Comparison of ENCODE assay signal across 26 mouse cellular contexts in genomic region chr14:56057722-56058121, GRCm38 (mm10). TPM values are rescaled to one million over a fixed set of nuclear protein-coding genes. Genes with fewer than 3 reads are reported as not detected.
DNase-seq lines count a peak whose midpoint lies in the region; ATAC-seq and TF ChIP-seq lines count a peak whose summit lies in the region.
"Had no signal": no experiment of that assay in that cellular context is flagged by ENCODE, and none has a peak within 500 bp of the region (broad histone marks: within the 10 kb centered on the region; RNA-seq: fewer than 3 reads in every experiment).

No protein-coding gene starts in this region.

- TF ChIP-seq CTCF in MEL (IDR thresholded peaks at IDR 0.05 in 2 of 3, conservative IDR thresholded peaks at IDR 0.05 in 1 of 3; ENCODE audit: control insufficient read depth in 1 of 3, insufficient read depth in 1 of 3, low read depth in 2 of 3, low read length in 3 of 3, poor library complexity in 1 of 3, severe bottlenecking in 1 of 3) = no peak
- no peak for TF ChIP-seq CTCF in stomach, postnatal 0 days (IDR thresholded peaks at IDR 0.05; ENCODE audit: low read depth)

- no peak overlapping the region for H3K9ac ChIP-seq in heart, embryonic 12.5 days
- H3K9ac ChIP-seq in MEL (ENCODE audit: control insufficient read depth, low read depth, low read length, poor library complexity, severe bottlenecking) = no peak overlapping the region
- H3K9ac ChIP-seq in stomach, postnatal 0 days (ENCODE audit: low read length) = no peak overlapping the region
- H3K9ac ChIP-seq: hindbrain, embryonic 15.5 days had no signal

- DNase-seq in heart, postnatal 10 days = no peak
- DNase-seq in 3T3-L1 (ENCODE audit: low read depth, low spot score) (peak; percentile 4), MEL (ENCODE audit: low read depth, low spot score) (peak; percentile 20)
- DNase-seq in stomach, postnatal 0 days (ENCODE audit: low spot score) = peak; percentile 17
- no peak for DNase-seq in T-cell, adult 2 months (ENCODE audit: low spot score)
- no peak for DNase-seq in cerebellum, adult 8-10 months
- DNase-seq: adrenal gland, adult 2 months; adrenal gland, postnatal 25 days; cerebellum, adult 18-20 months; cerebellum, postnatal 10 days; gastrocnemius, adult 2 months; gastrocnemius, postnatal 25 days; heart, adult 11 months; heart, postnatal 36 days; kidney, adult 2 months had no signal

- H3K4me3 ChIP-seq in heart, embryonic 12.5 days = no peak overlapping the region
- no peak overlapping the region for H3K4me3 ChIP-seq in MEL (ENCODE audit: control insufficient read depth in 1 of 2, insufficient read depth in 1 of 2, low read depth in 2 of 2, low read length in 2 of 2)
- H3K4me3 ChIP-seq in stomach, postnatal 0 days (ENCODE audit: low read depth, low read length) = no peak overlapping the region
- H3K4me3 ChIP-seq: embryonic facial prominence, embryonic 10.5 days; forebrain, embryonic 10.5 days; gastrocnemius, adult 2 months; heart, embryonic 10.5 days; hindbrain, embryonic 15.5 days had no signal

- peak; percentile 64; the same call in 1 of the 2 replicates for ATAC-seq in heart, embryonic 12.5 days (ENCODE audit: insufficient number of reproducible peaks, low FRiP score)
- ATAC-seq in stomach, postnatal 0 days (ENCODE audit: low FRiP score, low TSS enrichment) = peak; percentile 35; the same call in 1 of the 2 replicates
- ATAC-seq: forebrain, embryonic 14.5 days; intestine, embryonic 16.5 days; Patski had no signal

- H3K79me2 ChIP-seq in MEL (ENCODE audit: control insufficient read depth, insufficient read depth, low read length, poor library complexity) = no peaks in the 10 kb centered on the region

- no peak overlapping the region for H3K4me2 ChIP-seq in heart, embryonic 12.5 days
- no peak overlapping the region for H3K4me2 ChIP-seq in stomach, postnatal 0 days (replicated peaks; ENCODE audit: low read depth)
- H3K4me2 ChIP-seq: hindbrain, embryonic 15.5 days had no signal

- WGBS in heart, embryonic 12.5 days = 23% methylated on average over 4 of the region's 4 CpGs
- WGBS in stomach, postnatal 0 days = 70% methylated on average over 4 of the region's 4 CpGs

- no peaks in the 10 kb centered on the region for H3K9me3 ChIP-seq in heart, embryonic 12.5 days (replicated peaks)
- H3K9me3 ChIP-seq in MEL (replicated peaks; ENCODE audit: insufficient read depth, low read length) = no peaks in the 10 kb centered on the region
- no peaks in the 10 kb centered on the region for H3K9me3 ChIP-seq in stomach, postnatal 0 days (ENCODE audit: control insufficient read depth, low read length)
- H3K9me3 ChIP-seq: embryonic facial prominence, embryonic 10.5 days; forebrain, embryonic 10.5 days; heart, embryonic 10.5 days; hindbrain, embryonic 15.5 days had no signal

- H3K27me3 ChIP-seq in heart, embryonic 12.5 days (replicated peaks) = no peaks in the 10 kb centered on the region
- H3K27me3 ChIP-seq in MEL (ENCODE audit: control insufficient read depth in 1 of 2, insufficient read depth in 2 of 2, low read length in 2 of 2) = no peaks in the 10 kb centered on the region; a peak in 1 of 4 replicates
- H3K27me3 ChIP-seq in stomach, postnatal 0 days (ENCODE audit: control insufficient read depth, insufficient read depth, low read length) = no peaks in the 10 kb centered on the region
- H3K27me3 ChIP-seq: hindbrain, embryonic 15.5 days had no signal

- H3K4me1 ChIP-seq in heart, embryonic 12.5 days (replicated peaks) = peaks cover 13% of the 10 kb centered on the region
- H3K4me1 ChIP-seq in MEL (ENCODE audit: control insufficient read depth in 1 of 2, insufficient read depth in 2 of 2, low read length in 2 of 2) = peaks cover 0 to 7% of the 10 kb centered on the region in 2 experiments; a peak in 2 of 4 replicates
- H3K4me1 ChIP-seq in stomach, postnatal 0 days (replicated peaks; ENCODE audit: control insufficient read depth, insufficient read depth) = no peaks in the 10 kb centered on the region
- H3K4me1 ChIP-seq: embryonic facial prominence, embryonic 10.5 days; forebrain, embryonic 10.5 days; hindbrain, embryonic 15.5 days had no signal

- intact Hi-C loops in heart, postnatal 10 days (cut with DNase I) = no loop called here

- TF ChIP-seq EP300 in MEL (IDR thresholded peaks at IDR 0.05; ENCODE audit: low read depth in 1 of 2, low read length in 2 of 2) = peak; percentile 55 to 68; a peak in 3 of 4 replicates
- TF ChIP-seq EP300 in stomach, postnatal 0 days (optimal IDR thresholded peaks at IDR 0.05) = no peak

- H3K36me3 ChIP-seq in heart, embryonic 12.5 days = no peaks in the 10 kb centered on the region
- H3K36me3 ChIP-seq in MEL (ENCODE audit: control insufficient read depth in 1 of 2, insufficient read depth in 2 of 2, low read length in 2 of 2) = peaks cover 0 to 2% of the 10 kb centered on the region in 2 experiments; a peak in 1 of 4 replicates
- no peaks in the 10 kb centered on the region for H3K36me3 ChIP-seq in stomach, postnatal 0 days (ENCODE audit: control insufficient read depth, insufficient read depth, low read length)
- H3K36me3 ChIP-seq: embryonic facial prominence, embryonic 10.5 days; forebrain, embryonic 10.5 days; heart, embryonic 10.5 days; hindbrain, embryonic 15.5 days had no signal

- TF ChIP-seq POLR2A in MEL (IDR thresholded peaks at IDR 0.05; ENCODE audit: control insufficient read depth in 1 of 2, insufficient read depth in 1 of 2, low read depth in 1 of 2, low read length in 2 of 2, poor library complexity in 1 of 2) = no peak

- no peak for TF ChIP-seq RAD21 in MEL (IDR thresholded peaks at IDR 0.05; ENCODE audit: low read depth, low read length)

- no peak overlapping the region; the same call in 1 of the 2 replicates for H3K27ac ChIP-seq in heart, embryonic 12.5 days (ENCODE audit: poor library complexity, severe bottlenecking)
- H3K27ac ChIP-seq in MEL (ENCODE audit: control insufficient read depth, low read depth, low read length) = no peak overlapping the region
- H3K27ac ChIP-seq in stomach, postnatal 0 days (replicated peaks) = no peak overlapping the region
- H3K27ac ChIP-seq: embryonic facial prominence, embryonic 10.5 days; forebrain, embryonic 10.5 days; gastrocnemius, adult 2 months; heart, embryonic 10.5 days; hindbrain, embryonic 15.5 days had no signal

TF ChIP-seq in MEL, 35 proteins besides CTCF, POLR2A, EP300 and RAD21:
- peak; percentile 24; the same call in 1 of the 2 replicates for TF ChIP-seq TCF12 (IDR thresholded peaks at IDR 0.05; ENCODE audit: low read depth, low read length)
- no peak for TF ChIP-seq GABPA (IDR thresholded peaks at IDR 0.05; ENCODE audit: low read depth, low read length)
- TF ChIP-seq ELF1 (IDR thresholded peaks at IDR 0.05; ENCODE audit: low read depth, low read length) = no peak
- peak; percentile 36; the same call in 1 of the 2 replicates for TF ChIP-seq GATA1 (IDR thresholded peaks at IDR 0.05; ENCODE audit: low read depth, low read length)
- no peak for TF ChIP-seq UBTF (IDR thresholded peaks at IDR 0.05; ENCODE audit: borderline replicate concordance, insufficient read depth, low read depth, low read length)

RNA-seq across cellular contexts. Expression of gene Mcpt4, which starts 4.4 kb away (rescaled TPM):
- polyA plus RNA-seq in heart, embryonic 12.5 days (2016; fragmentation: Nextera tagmentation; extraction: Ambion mirVana) = 0.20 TPM in 1 of 2 replicates, not detected in the other
- total RNA-seq in heart, postnatal 10 days (2021) = 1 to 10 TPM; 4.2 to 4.3 TPM
- total RNA-seq in MEL (2012; rRNA removed) = not detected in 2 replicates
- polyA plus RNA-seq in MEL (2012; ENCODE audit: insufficient read depth in 1 of 2, insufficient read length in 2 of 2, low read depth in 1 of 2, low replicate concordance in 2 of 2, missing spikeins in 1 of 2) = not detected
- 3.7 TPM in 2 replicates for polyA plus RNA-seq in stomach, postnatal 0 days (2015; fragmentation: Nextera tagmentation; extraction: Ambion mirVana)
- total RNA-seq: ES-E14 had no signal
- polyA plus RNA-seq: embryonic facial prominence, embryonic 10.5 days; forebrain, embryonic 10.5 days; forebrain, embryonic 14.5 days; heart, embryonic 10.5 days; hindbrain, embryonic 11.5 days; hindbrain, embryonic 15.5 days; Patski had no signal

RNA-seq across cellular contexts. Expression of gene Mcpt2, which starts 15.9 kb away (rescaled TPM):
- polyA plus RNA-seq in heart, embryonic 12.5 days (2016; fragmentation: Nextera tagmentation; extraction: Ambion mirVana) = 0.18 TPM in 1 of 2 replicates, not detected in the other
- total RNA-seq in heart, postnatal 10 days (2021) = under 1 TPM; 0.50 to 0.67 TPM
- 5.0 and 25.6 TPM in 2 replicates for total RNA-seq in MEL (2012; rRNA removed)
- polyA plus RNA-seq in MEL (2012; ENCODE audit: insufficient read depth in 1 of 2, insufficient read length in 2 of 2, low read depth in 1 of 2, low replicate concordance in 2 of 2, missing spikeins in 1 of 2) = 1 to 10 TPM in 1 of 2 experiments, not detected in 1; 1.6 TPM
- polyA plus RNA-seq in stomach, postnatal 0 days (2015; fragmentation: Nextera tagmentation; extraction: Ambion mirVana) = 1.7 and 1.8 TPM in 2 replicates
- total RNA-seq: adrenal gland, adult 2 months; adrenal gland, postnatal 25 days; ES-E14; gastrocnemius, adult 2 months; gastrocnemius, postnatal 25 days; heart, postnatal 36 days had no signal
- polyA plus RNA-seq: embryonic facial prominence, embryonic 10.5 days; forebrain, embryonic 10.5 days; forebrain, embryonic 14.5 days; heart, embryonic 10.5 days; hindbrain, embryonic 11.5 days; hindbrain, embryonic 15.5 days; kidney, adult 2 months; Patski had no signal

RNA-seq across cellular contexts. Expression of gene Mcpt8, which starts 27.4 kb away (rescaled TPM):
- polyA plus RNA-seq in heart, embryonic 12.5 days (2016; fragmentation: Nextera tagmentation; extraction: Ambion mirVana) = not detected in 2 replicates
- total RNA-seq in heart, postnatal 10 days (2021) = not detected
- total RNA-seq in MEL (2012; rRNA removed) = not detected in 2 replicates
- not detected for polyA plus RNA-seq in MEL (2012; ENCODE audit: insufficient read depth in 1 of 2, insufficient read length in 2 of 2, low read depth in 1 of 2, low replicate concordance in 2 of 2, missing spikeins in 1 of 2)
- polyA plus RNA-seq in stomach, postnatal 0 days (2015; fragmentation: Nextera tagmentation; extraction: Ambion mirVana) = 0.16 and 0.30 TPM in 2 replicates
- total RNA-seq: adrenal gland, adult 2 months; adrenal gland, postnatal 25 days; gastrocnemius, adult 2 months; gastrocnemius, postnatal 25 days; heart, postnatal 36 days had no signal
- polyA plus RNA-seq: adrenal gland, adult 2 months; embryonic facial prominence, embryonic 10.5 days; forebrain, embryonic 10.5 days; heart, embryonic 10.5 days; hindbrain, embryonic 11.5 days; hindbrain, embryonic 15.5 days; kidney, adult 2 months had no signal

RNA-seq across cellular contexts. Expression of gene Mcpt9, which starts 27.4 kb away (rescaled TPM):
- not detected in 2 replicates for polyA plus RNA-seq in heart, embryonic 12.5 days (2016; fragmentation: Nextera tagmentation; extraction: Ambion mirVana)
- not detected for total RNA-seq in heart, postnatal 10 days (2021)
- total RNA-seq in MEL (2012; rRNA removed) = 0.08 TPM in 1 of 2 replicates, not detected in the other
- polyA plus RNA-seq in MEL (2012; ENCODE audit: insufficient read depth in 1 of 2, insufficient read length in 2 of 2, low read depth in 1 of 2, low replicate concordance in 2 of 2, missing spikeins in 1 of 2) = not detected
- polyA plus RNA-seq in stomach, postnatal 0 days (2015; fragmentation: Nextera tagmentation; extraction: Ambion mirVana) = not detected in 2 replicates
- total RNA-seq: adrenal gland, adult 2 months; adrenal gland, postnatal 25 days; ES-E14; gastrocnemius, adult 2 months; gastrocnemius, postnatal 25 days; heart, postnatal 36 days had no signal
- polyA plus RNA-seq: adrenal gland, adult 2 months; embryonic facial prominence, embryonic 10.5 days; embryonic facial prominence, embryonic 14.5 days; forebrain, embryonic 10.5 days; forebrain, embryonic 14.5 days; heart, embryonic 10.5 days; hindbrain, embryonic 11.5 days; hindbrain, embryonic 15.5 days; intestine, embryonic 16.5 days; kidney, adult 2 months; Patski had no signal

RNA-seq across cellular contexts. Expression of gene Mcpt1, which starts 40.0 kb away (rescaled TPM):
- polyA plus RNA-seq in heart, embryonic 12.5 days (2016; fragmentation: Nextera tagmentation; extraction: Ambion mirVana) = not detected in 2 replicates
- total RNA-seq in heart, postnatal 10 days (2021) = not detected
- total RNA-seq in MEL (2012; rRNA removed) = not detected in 2 replicates
- not detected for polyA plus RNA-seq in MEL (2012; ENCODE audit: insufficient read depth in 1 of 2, insufficient read length in 2 of 2, low read depth in 1 of 2, low replicate concordance in 2 of 2, missing spikeins in 1 of 2)
- polyA plus RNA-seq in stomach, postnatal 0 days (2015; fragmentation: Nextera tagmentation; extraction: Ambion mirVana) = 0.13 TPM in 1 of 2 replicates, not detected in the other
- total RNA-seq: adrenal gland, adult 2 months; adrenal gland, postnatal 25 days; ES-E14; gastrocnemius, adult 2 months; gastrocnemius, postnatal 25 days; heart, postnatal 36 days had no signal
- polyA plus RNA-seq: adrenal gland, adult 2 months; embryonic facial prominence, embryonic 10.5 days; forebrain, embryonic 10.5 days; forebrain, embryonic 14.5 days; heart, embryonic 10.5 days; hindbrain, embryonic 11.5 days; hindbrain, embryonic 15.5 days; kidney, adult 2 months; Patski had no signal

Comparison
In these comparisons a context has a peak if more than half of its experiments do, and no peak if none do; other contexts are left out.
1. DNase-seq: peak in 3T3-L1 (single experiment), MEL (single experiment) and stomach, postnatal 0 days (single experiment); none in heart, postnatal 10 days (0 of 2), T-cell, adult 2 months (single experiment) and cerebellum, adult 8-10 months (single experiment).